Mouse (Mus musculus) kidney, postnatal 0 days (tissue): ENCODE results near the gene Bet1l. TPM values are rescaled to one million over a fixed set of nuclear protein-coding genes. Genes with fewer than 3 reads are reported as not detected.

Experiments
- ATAC-seq: fragments of 200-750 bp; cut with Nextera tagmentation; replicated peaks from 2 replicates; pipeline ENCODE4 v1.8.0; 2017; ENCODE audit warnings: low read depth, moderate number of reproducible peaks, moderate TSS enrichment, moderate library complexity; ENCODE audit not compliant: low FRiP score
- DNase-seq: peaks from one replicate; pipeline ENCODE4 v3.0.0-alpha.2; 2016; ENCODE audit warnings: low spot score
- H3K27ac ChIP-seq: fragments of 300-500 bp; sonication (generic); 2 replicates; pipeline ENCODE4 v1.5.1; 2014; ENCODE audit warnings: mild to moderate bottlenecking
- H3K27me3 ChIP-seq: fragments of 300-500 bp; sonication (generic); 2 replicates; pipeline ENCODE4 v1.6.1; 2014; ENCODE audit warnings: low read length, mixed read lengths; ENCODE audit not compliant: insufficient read depth
- H3K36me3 ChIP-seq: fragments of 300-500 bp; sonication (generic); 2 replicates; pipeline ENCODE4 v1.6.1; 2014; ENCODE audit warnings: low read length, mixed read lengths; ENCODE audit not compliant: insufficient read depth
- H3K4me1 ChIP-seq: fragments of 300-500 bp; sonication (generic); replicated peaks from 2 replicates; pipeline ENCODE4 v1.6.1; 2014; ENCODE audit warnings: antibody characterized with exemption, low read length, mixed read lengths; ENCODE audit not compliant: insufficient read depth
- H3K4me2 ChIP-seq: fragments of 300-500 bp; sonication (generic); 2 replicates; pipeline ENCODE4 v1.6.1; 2014; ENCODE audit warnings: mild to moderate bottlenecking, low read length, moderate library complexity, mixed read lengths
- H3K4me3 ChIP-seq: fragments of 300-500 bp; sonication (generic); replicated peaks from 2 replicates; pipeline ENCODE4 v1.5.1; 2014; ENCODE audit warnings: low read depth, low read length
- H3K9ac ChIP-seq: fragments of 300-500 bp; sonication (generic); 2 replicates; pipeline ENCODE4 v1.6.1; 2014; ENCODE audit warnings: low read depth, low read length
- H3K9me3 ChIP-seq: fragments of 300-500 bp; sonication (generic); replicated peaks from 2 replicates; pipeline ENCODE4 v1.6.1; 2016; ENCODE audit warnings: low read length, inconsistent platforms, mixed read lengths
- CTCF ChIP-seq: IDR thresholded peaks from 2 replicates; pipeline ENCODE4 v1.5.1; 2016; ENCODE audit warnings: antibody characterized with exemption, low read depth, mild to moderate bottlenecking, moderate library complexity
- WGBS: fragments of 180-500 bp; shearing (Covaris S2); extraction: QIAGEN DNeasy Blood & Tissue Kit; methylation state at CpG from one replicate; pipeline ENCODE4 v1.1.7; 2014; 5-methylcytosine and 5-hydroxymethylcytosine counted together
- polyA plus RNA-seq: library from polyadenylated mRNA; unstranded; fragments of >200 nt; fragmentation: Nextera tagmentation; extraction: Ambion mirVana; gene quantifications from 2 replicates; pipeline ENCODE4 v1.2.1, GENCODE M21; 2015

Bet1l gene
- polyA plus RNA-seq, 1 experiment from 2014 or later, result 53.9 TPM

- no peak within 1 kb of the TSS for H3K27ac ChIP-seq
- H3K4me2 ChIP-seq, result peak within 1 kb of the TSS; percentile 73
- no peaks in the 10 kb centered on the region for H3K9me3 ChIP-seq
- no peaks in the 10 kb centered on the region for H3K27me3 ChIP-seq
- peak within 1 kb of the TSS; percentile 40 for H3K4me3 ChIP-seq
- no peak for TF ChIP-seq CTCF
- H3K4me1 ChIP-seq, result no peaks in the 10 kb centered on the region
- H3K9ac ChIP-seq, result peak within 1 kb of the TSS; percentile 32; the same call in 1 of the 2 replicates
- DNase-seq (peak; percentile 57), ATAC-seq (peak; percentile 82)
- no peaks in the 10 kb centered on the region for H3K36me3 ChIP-seq
- under 1% methylated on average over 21 of the region's 21 CpGs for WGBS
Observed at GRCm38 (mm10) chr7:140821653-140822329, 35.6 kb downstream of the Bet1l start, which contains the start of gene Zfp941. Gene Zfp941 (minus strand): TSS chr7:140822178.

- Histone ChIP-seq H3K4me1 (no peaks in the 10 kb centered on the region), H3K36me3 (no peaks in the 10 kb centered on the region), H3K27ac (no peak overlapping the region), H3K4me3 (peak overlapping the region; percentile 40), H3K9ac (0 out of 2 replicates have a peak overlapping the region, but pooled peaks have one; percentile 32), H3K27me3 (no peaks in the 10 kb centered on the region), H3K4me2 (peak overlapping the region; percentile 73), H3K9me3 (no peaks in the 10 kb centered on the region)
- no peak for DNase-seq
- no peak for TF ChIP-seq CTCF
- 54% methylated on average over 5 of the region's 5 CpGs for WGBS
- no peak for ATAC-seq
Observed at GRCm38 (mm10) chr7:140821305-140821652, 36.1 kb downstream of the Bet1l start.

DNA sequence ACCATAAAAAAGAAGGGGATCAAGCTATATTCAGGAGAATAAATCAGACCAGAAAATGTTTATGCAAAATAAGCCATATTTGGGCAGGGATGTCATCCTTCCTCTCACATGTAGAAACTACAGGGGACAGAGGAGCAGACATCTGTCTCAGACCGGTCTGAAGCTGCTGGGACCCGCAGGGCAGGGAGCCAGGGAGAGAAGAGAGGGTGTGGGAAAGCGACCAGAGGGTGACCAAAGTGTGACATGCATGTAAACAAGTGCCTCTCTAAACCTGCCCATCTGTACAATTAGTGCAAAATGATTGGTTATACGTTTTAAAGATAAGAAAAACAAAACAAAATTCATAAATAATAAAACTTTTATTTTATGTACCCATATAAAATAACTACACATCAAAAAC is 37.2 kb downstream of the Bet1l start:
- no peaks in the 10 kb centered on the region for H3K27me3 ChIP-seq
- DNase-seq, result no peak
- WGBS, result 72% methylated on average over 4 of the region's 4 CpGs
- no peak overlapping the region for H3K4me2 ChIP-seq
- TF ChIP-seq CTCF, result no peak
- no peak overlapping the region for H3K9ac ChIP-seq
- no peaks in the 10 kb centered on the region for H3K36me3 ChIP-seq
- H3K4me3 ChIP-seq, result no peak overlapping the region
- H3K9me3 ChIP-seq, result no peaks in the 10 kb centered on the region
- ATAC-seq, result no peak
- no peak overlapping the region for H3K27ac ChIP-seq
- no peaks in the 10 kb centered on the region for H3K4me1 ChIP-seq

DNA sequence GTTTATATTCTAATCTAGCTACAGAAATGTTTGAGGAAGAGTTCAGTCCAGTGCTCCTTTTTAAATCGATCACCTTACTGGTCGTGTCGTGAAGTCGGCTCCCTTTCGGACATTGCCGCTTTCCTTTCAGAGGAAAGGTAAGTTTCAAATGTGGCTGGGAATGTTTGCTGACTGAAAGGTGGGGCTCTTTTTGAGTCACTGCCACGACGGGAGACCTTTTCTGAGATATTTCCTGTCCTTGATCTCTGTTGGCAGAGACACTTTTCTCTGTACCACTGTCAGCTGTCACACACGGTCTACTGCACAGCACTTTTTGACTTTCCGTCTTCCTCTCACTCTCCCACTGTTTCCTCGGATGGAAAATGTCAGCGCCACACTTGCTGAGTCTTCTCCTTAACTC is 44.5 kb downstream of the Bet1l start:
- WGBS, result 84% methylated on average over 12 of the region's 12 CpGs
- no peak overlapping the region for H3K27ac ChIP-seq
- no peak overlapping the region for H3K4me3 ChIP-seq
- TF ChIP-seq CTCF, result no peak
- H3K36me3 ChIP-seq, result 0 out of 2 replicates have a peak, but pooled peaks cover 3% of the 10 kb centered on the region
- no peaks in the 10 kb centered on the region for H3K4me1 ChIP-seq
- ATAC-seq (no peak), DNase-seq (no peak)
- no peaks in the 10 kb centered on the region for H3K9me3 ChIP-seq
- no peak overlapping the region for H3K9ac ChIP-seq
- no peaks in the 10 kb centered on the region for H3K27me3 ChIP-seq
- no peak overlapping the region for H3K4me2 ChIP-seq

GRCm38 (mm10) chr7:140811714-140812113 is 45.7 kb downstream of the Bet1l start:
- no peak for DNase-seq
- no peak for ATAC-seq
- WGBS, result 77% methylated on average over 13 of the region's 13 CpGs

GRCm38 (mm10) chr7:140810496-140810895 is 46.9 kb downstream of the Bet1l start:
- TF ChIP-seq CTCF, result peak; percentile 40
- WGBS, result 90% methylated on average over 6 of the region's 6 CpGs
- ATAC-seq, result no peak

More at GRCm38 (mm10) chr7:140811714-140812113, 45.7 kb downstream of the Bet1l start:
- H3K4me3 ChIP-seq, result no peak overlapping the region
- H3K27me3 ChIP-seq, result no peaks in the 10 kb centered on the region
- H3K4me1 ChIP-seq, result no peaks in the 10 kb centered on the region
- H3K36me3 ChIP-seq, result 0 out of 2 replicates have a peak, but pooled peaks cover 3% of the 10 kb centered on the region
- H3K9me3 ChIP-seq, result no peaks in the 10 kb centered on the region
- H3K27ac ChIP-seq, result no peak overlapping the region
- H3K4me2 ChIP-seq, result no peak overlapping the region
- no peak for TF ChIP-seq CTCF
- H3K9ac ChIP-seq, result no peak overlapping the region

More at GRCm38 (mm10) chr7:140810496-140810895, 46.9 kb downstream of the Bet1l start:
- Histone ChIP-seq H3K36me3 (0 out of 2 replicates have a peak, but pooled peaks cover 3% of the 10 kb centered on the region), H3K4me2 (no peak overlapping the region), H3K27ac (no peak overlapping the region), H3K9ac (no peak overlapping the region), H3K9me3 (no peaks in the 10 kb centered on the region), H3K4me1 (no peaks in the 10 kb centered on the region), H3K4me3 (no peak overlapping the region), H3K27me3 (no peaks in the 10 kb centered on the region)
- DNase-seq, result no peak
